Mouse (Mus musculus) stomach, embryonic 15.5 days (tissue): ENCODE measurements around the gene Ciz1. TPM values are rescaled to one million over a fixed set of nuclear protein-coding genes. Genes with fewer than 3 reads are reported as not detected.

ENCODE experiments used
- ATAC-seq: fragments of 200-750 bp; cut with Nextera tagmentation; 2 replicates; pipeline ENCODE4 v1.8.0; 2017; ENCODE audit warnings: low read depth, moderate number of reproducible peaks, moderate TSS enrichment; ENCODE audit not compliant: insufficient read depth, low FRiP score
- H3K27ac ChIP-seq: fragments of 300-500 bp; sonication (generic); 2 replicates; pipeline ENCODE4 v1.5.1; 2015; ENCODE audit warnings: mild to moderate bottlenecking, inconsistent platforms
- H3K27me3 ChIP-seq: fragments of 300-500 bp; sonication (generic); replicated peaks from 2 replicates; pipeline ENCODE4 v1.6.1; 2015; ENCODE audit warnings: inconsistent platforms
- H3K36me3 ChIP-seq: fragments of 300-500 bp; sonication (generic); 2 replicates; pipeline ENCODE4 v1.6.1; 2015; ENCODE audit warnings: inconsistent platforms
- H3K4me1 ChIP-seq: fragments of 300-500 bp; sonication (generic); 2 replicates; pipeline ENCODE4 v1.6.1; 2015; ENCODE audit warnings: inconsistent platforms
- H3K4me2 ChIP-seq: fragments of 300-500 bp; sonication (generic); 2 replicates; pipeline ENCODE4 v1.6.1; 2015; ENCODE audit warnings: mild to moderate bottlenecking, inconsistent platforms
- H3K4me3 ChIP-seq: fragments of 300-500 bp; sonication (generic); replicated peaks from 2 replicates; pipeline ENCODE4 v1.5.1; 2015; ENCODE audit warnings: inconsistent platforms
- H3K9ac ChIP-seq: fragments of 300-500 bp; sonication (generic); 2 replicates; pipeline ENCODE4 v1.6.1; 2015; ENCODE audit warnings: inconsistent platforms
- H3K9me3 ChIP-seq: fragments of 300-500 bp; sonication (generic); 2 replicates; pipeline ENCODE4 v1.6.1; 2016; ENCODE audit warnings: inconsistent platforms
- WGBS: fragments of 180-500 bp; shearing (Covaris S2); methylation state at CpG from one replicate; pipeline ENCODE4 v1.1.7; 2015; 5-methylcytosine and 5-hydroxymethylcytosine counted together
- polyA plus RNA-seq: library from polyadenylated mRNA; unstranded; fragments of >200 nt; fragmentation: Nextera tagmentation; extraction: Ambion mirVana; gene quantifications from 2 replicates; pipeline ENCODE4 v1.2.1, GENCODE M21; 2015

Gene Ciz1
- polyA plus RNA-seq, 1 experiment from 2014 or later, result 33.8 TPM

- no peaks in the 10 kb centered on the region for H3K9me3 ChIP-seq
- no peak overlapping the region for H3K4me2 ChIP-seq
- no peak for ATAC-seq
- H3K4me1 ChIP-seq, result peaks cover 31% of the 10 kb centered on the region
- no peak overlapping the region for H3K4me3 ChIP-seq
- H3K27me3 ChIP-seq, result no peaks in the 10 kb centered on the region
- H3K9ac ChIP-seq, result no peak overlapping the region
- H3K36me3 ChIP-seq, result no peaks in the 10 kb centered on the region
- 70% methylated on average over 9 of the region's 9 CpGs for WGBS
- H3K27ac ChIP-seq, result 0 out of 2 replicates have a peak overlapping the region, but pooled peaks have one; percentile 16
These were observed 30.4 kb upstream of the Ciz1 start for GRCm38 (mm10) chr2:32321591-32322298.

- Histone ChIP-seq H3K4me3 (no peak overlapping the region), H3K4me2 (no peak overlapping the region), H3K9me3 (no peaks in the 10 kb centered on the region), H3K27me3 (no peaks in the 10 kb centered on the region), H3K9ac (no peak overlapping the region), H3K4me1 (peaks cover 19% of the 10 kb centered on the region), H3K36me3 (no peaks in the 10 kb centered on the region), H3K27ac (no peak overlapping the region)
- 82% methylated on average over 7 of the region's 7 CpGs for WGBS
- no peak for ATAC-seq
These were observed 29.1 kb upstream of the Ciz1 start for GRCm38 (mm10) chr2:32322754-32323741.

GRCm38 (mm10) chr2:32324322-32324721 lies 27.8 kb upstream of the Ciz1 start:
- Histone ChIP-seq H3K9ac (no peak overlapping the region), H3K4me3 (no peak overlapping the region), H3K4me2 (no peak overlapping the region), H3K4me1 (peaks cover 16% of the 10 kb centered on the region), H3K27me3 (no peaks in the 10 kb centered on the region), H3K27ac (no peak overlapping the region), H3K36me3 (no peaks in the 10 kb centered on the region), H3K9me3 (no peaks in the 10 kb centered on the region)
- 60% methylated on average over 4 of the region's 4 CpGs for WGBS
- no peak for ATAC-seq

GRCm38 (mm10) chr2:32325342-32325741 lies 26.8 kb upstream of the Ciz1 start:
- H3K9me3 ChIP-seq, result no peaks in the 10 kb centered on the region
- H3K4me3 ChIP-seq, result no peak overlapping the region
- no peak overlapping the region for H3K9ac ChIP-seq
- H3K4me2 ChIP-seq, result no peak overlapping the region
- no peaks in the 10 kb centered on the region for H3K27me3 ChIP-seq
- ATAC-seq, result no peak
- H3K4me1 ChIP-seq, result peaks cover 7% of the 10 kb centered on the region
- 49% methylated on average over 7 of the region's 7 CpGs for WGBS
- H3K27ac ChIP-seq, result no peak overlapping the region
- no peaks in the 10 kb centered on the region for H3K36me3 ChIP-seq

GRCm38 (mm10) chr2:32327200-32327599 lies 24.9 kb upstream of the Ciz1 start:
- H3K36me3 ChIP-seq, result no peaks in the 10 kb centered on the region
- ATAC-seq, result no peak
- no peaks in the 10 kb centered on the region for H3K9me3 ChIP-seq
- no peak overlapping the region for H3K27ac ChIP-seq
- H3K4me1 ChIP-seq, result 0 out of 2 replicates have a peak, but pooled peaks cover 2% of the 10 kb centered on the region
- no peak overlapping the region for H3K9ac ChIP-seq
- H3K4me2 ChIP-seq, result no peak overlapping the region
- no peaks in the 10 kb centered on the region for H3K27me3 ChIP-seq
- WGBS, result 46% methylated on average over 4 of the region's 4 CpGs
- no peak overlapping the region for H3K4me3 ChIP-seq

- Histone ChIP-seq H3K9ac (no peak overlapping the region), H3K4me3 (no peak overlapping the region), H3K36me3 (no peaks in the 10 kb centered on the region), H3K27ac (peak overlapping the region; percentile 59; the same call in 1 of the 2 replicates), H3K4me2 (no peak overlapping the region), H3K27me3 (no peaks in the 10 kb centered on the region), H3K9me3 (no peaks in the 10 kb centered on the region), H3K4me1 (0 out of 2 replicates have a peak, but pooled peaks cover 2% of the 10 kb centered on the region)
- 39% methylated on average over 13 of the region's 13 CpGs for WGBS
- ATAC-seq, result no peak
These were observed 23.1 kb upstream of the Ciz1 start for GRCm38 (mm10) chr2:32328911-32329460.

- Histone ChIP-seq H3K4me2 (no peak overlapping the region), H3K4me1 (0 out of 2 replicates have a peak, but pooled peaks cover 2% of the 10 kb centered on the region), H3K36me3 (no peaks in the 10 kb centered on the region), H3K4me3 (no peak overlapping the region), H3K27me3 (no peaks in the 10 kb centered on the region), H3K27ac (peak overlapping the region; percentile 74), H3K9ac (no peak overlapping the region), H3K9me3 (no peaks in the 10 kb centered on the region)
- no peak for ATAC-seq
- WGBS, result 34% methylated on average over 6 of the region's 6 CpGs
These were observed 22.6 kb upstream of the Ciz1 start for GRCm38 (mm10) chr2:32329531-32329930.

GRCm38 (mm10) chr2:32332159-32332558 lies 20.0 kb upstream of the Ciz1 start:
- no peak for ATAC-seq
- Histone ChIP-seq H3K27me3 (no peaks in the 10 kb centered on the region; the same call in 1 of the 2 replicates), H3K9me3 (no peaks in the 10 kb centered on the region), H3K4me2 (no peak overlapping the region), H3K9ac (no peak overlapping the region), H3K4me1 (0 out of 2 replicates have a peak, but pooled peaks cover 5% of the 10 kb centered on the region), H3K4me3 (no peak overlapping the region), H3K27ac (no peak overlapping the region), H3K36me3 (no peaks in the 10 kb centered on the region)
- 89% methylated on average over 5 of the region's 5 CpGs for WGBS

GRCm38 (mm10) chr2:32335888-32336287 lies 16.2 kb upstream of the Ciz1 start:
- WGBS, result 52% methylated on average over 15 of the region's 15 CpGs
- Histone ChIP-seq H3K27ac (no peak overlapping the region), H3K9ac (no peak overlapping the region), H3K4me3 (no peak overlapping the region), H3K36me3 (no peaks in the 10 kb centered on the region), H3K27me3 (no peaks in the 10 kb centered on the region; the same call in 1 of the 2 replicates), H3K4me2 (no peak overlapping the region), H3K4me1 (0 out of 2 replicates have a peak, but pooled peaks cover 2% of the 10 kb centered on the region), H3K9me3 (no peaks in the 10 kb centered on the region)
- ATAC-seq, result no peak

GRCm38 (mm10) chr2:32339912-32340642 lies 12.1 kb upstream of the Ciz1 start:
- H3K9ac ChIP-seq, result no peak overlapping the region
- 46% methylated on average over 26 of the region's 26 CpGs for WGBS
- no peak overlapping the region for H3K27ac ChIP-seq
- H3K4me1 ChIP-seq, result 0 out of 2 replicates have a peak, but pooled peaks cover 2% of the 10 kb centered on the region
- no peaks in the 10 kb centered on the region; the same call in 1 of the 2 replicates for H3K27me3 ChIP-seq
- H3K4me3 ChIP-seq, result no peak overlapping the region
- no peak for ATAC-seq
- H3K36me3 ChIP-seq, result no peaks in the 10 kb centered on the region
- no peaks in the 10 kb centered on the region for H3K9me3 ChIP-seq
- H3K4me2 ChIP-seq, result no peak overlapping the region
